Mouse (Mus musculus): ENCODE results near the gene Ly6g6c. TPM values are rescaled to one million over a fixed set of nuclear protein-coding genes. Genes with fewer than 3 reads are reported as not detected.

The Ly6g6c gene
- polyA plus RNA-seq, 1 experiment from 2014 or later = 0.32 TPM

GRCm38 (mm10) chr17:35102299-35102698 lies 37.1 kb downstream of the Ly6g6c start:
- H3K27me3 ChIP-seq (ENCODE audit: insufficient read depth, low read length) = no peaks in the 10 kb centered on the region
- H3K4me3 ChIP-seq (ENCODE audit: low read depth, low read length) = no peak overlapping the region
- no peak for DNase-seq
- TF ChIP-seq EP300 (IDR thresholded peaks at IDR 0.05; ENCODE audit: low read depth) = no peak
- no peak for TF ChIP-seq CTCF (IDR thresholded peaks at IDR 0.05; ENCODE audit: low read depth)
- H3K9me3 ChIP-seq (ENCODE audit: low read length) = no peaks in the 10 kb centered on the region
- H3K4me1 ChIP-seq (ENCODE audit: insufficient read depth) = peaks cover 38% of the 10 kb centered on the region
- 77% methylated on average over 8 of the region's 8 CpGs for WGBS (ENCODE audit: insufficient replicate concordance)
- no peak overlapping the region for H3K27ac ChIP-seq (ENCODE audit: low read depth)
- H3K36me3 ChIP-seq (replicated peaks; ENCODE audit: insufficient read depth, low read length) = peaks cover 43% of the 10 kb centered on the region
- H3K9ac ChIP-seq (replicated peaks) = peak overlapping the region; percentile 34; the same call in 1 of the 2 replicates
- no peak overlapping the region for H3K4me2 ChIP-seq (ENCODE audit: low read depth, low read length)
- ATAC-seq = no peak

- Histone ChIP-seq H3K9ac (replicated peaks) (peak overlapping the region; percentile 26; the same call in 1 of the 2 replicates), H3K27me3 (ENCODE audit: insufficient read depth, low read length) (no peaks in the 10 kb centered on the region), H3K4me1 (ENCODE audit: insufficient read depth) (peaks cover 38% of the 10 kb centered on the region), H3K36me3 (replicated peaks; ENCODE audit: insufficient read depth, low read length) (peaks cover 37% of the 10 kb centered on the region), H3K27ac (ENCODE audit: low read depth) (peak overlapping the region; percentile 48; the same call in 1 of the 2 replicates), H3K4me2 (ENCODE audit: low read depth, low read length) (0 out of 2 replicates have a peak overlapping the region, but pooled peaks have one; percentile 42), H3K9me3 (ENCODE audit: low read length) (no peaks in the 10 kb centered on the region), H3K4me3 (ENCODE audit: low read depth, low read length) (no peak overlapping the region)
- peak; percentile 22 for ATAC-seq
- DNase-seq = peak; percentile 44
- peak; percentile 62 for TF ChIP-seq EP300 (IDR thresholded peaks at IDR 0.05; ENCODE audit: low read depth)
- no peak for TF ChIP-seq CTCF (IDR thresholded peaks at IDR 0.05; ENCODE audit: low read depth)
- WGBS (ENCODE audit: insufficient replicate concordance) = 37% methylated on average over 6 of the region's 6 CpGs
Measured at GRCm38 (mm10) chr17:35103221-35103690, 38.1 kb downstream of the Ly6g6c start.

- Histone ChIP-seq H3K4me1 (ENCODE audit: insufficient read depth) (peaks cover 38% of the 10 kb centered on the region), H3K9ac (replicated peaks) (peak overlapping the region; percentile 26; the same call in 1 of the 2 replicates), H3K27ac (ENCODE audit: low read depth) (peak overlapping the region; percentile 48), H3K27me3 (ENCODE audit: insufficient read depth, low read length) (no peaks in the 10 kb centered on the region), H3K9me3 (ENCODE audit: low read length) (no peaks in the 10 kb centered on the region), H3K4me3 (ENCODE audit: low read depth, low read length) (no peak overlapping the region), H3K4me2 (ENCODE audit: low read depth, low read length) (peak overlapping the region; percentile 42; the same call in 1 of the 2 replicates), H3K36me3 (replicated peaks; ENCODE audit: insufficient read depth, low read length) (peaks cover 29% of the 10 kb centered on the region)
- WGBS (ENCODE audit: insufficient replicate concordance) = 68% methylated on average over 7 of the region's 7 CpGs
- TF ChIP-seq EP300 (IDR thresholded peaks at IDR 0.05; ENCODE audit: low read depth) = no peak
- TF ChIP-seq CTCF (IDR thresholded peaks at IDR 0.05; ENCODE audit: low read depth) = no peak
- ATAC-seq (no peak), DNase-seq (no peak)
Measured at GRCm38 (mm10) chr17:35104079-35104478, 38.9 kb downstream of the Ly6g6c start.

- no peak for DNase-seq
- Histone ChIP-seq H3K27ac (ENCODE audit: low read depth) (peak overlapping the region; percentile 48), H3K9me3 (ENCODE audit: low read length) (no peaks in the 10 kb centered on the region), H3K4me1 (ENCODE audit: insufficient read depth) (peaks cover 38% of the 10 kb centered on the region), H3K9ac (replicated peaks) (no peak overlapping the region; the same call in 1 of the 2 replicates), H3K4me3 (ENCODE audit: low read depth, low read length) (no peak overlapping the region), H3K4me2 (ENCODE audit: low read depth, low read length) (peak overlapping the region; percentile 42; the same call in 1 of the 2 replicates), H3K27me3 (ENCODE audit: insufficient read depth, low read length) (no peaks in the 10 kb centered on the region), H3K36me3 (replicated peaks; ENCODE audit: insufficient read depth, low read length) (peaks cover 25% of the 10 kb centered on the region)
- 52% methylated on average over 6 of the region's 6 CpGs for WGBS (ENCODE audit: insufficient replicate concordance)
- TF ChIP-seq CTCF (IDR thresholded peaks at IDR 0.05; ENCODE audit: low read depth) (no peak), EP300 (IDR thresholded peaks at IDR 0.05; ENCODE audit: low read depth) (peak; percentile 93)
- peak; percentile 85 for ATAC-seq
Measured at GRCm38 (mm10) chr17:35104754-35105153, 39.6 kb downstream of the Ly6g6c start.

- H3K4me1 ChIP-seq (ENCODE audit: insufficient read depth) = peaks cover 38% of the 10 kb centered on the region
Measured at GRCm38 (mm10) chr17:35105740-35106389, 40.7 kb downstream of the Ly6g6c start.

GRCm38 (mm10) chr17:35106522-35106921 lies 41.3 kb downstream of the Ly6g6c start:
- H3K4me2 ChIP-seq (ENCODE audit: low read depth, low read length) = no peak overlapping the region
- H3K27me3 ChIP-seq (ENCODE audit: insufficient read depth, low read length) = no peaks in the 10 kb centered on the region
- peaks cover 10% of the 10 kb centered on the region for H3K36me3 ChIP-seq (replicated peaks; ENCODE audit: insufficient read depth, low read length)
- no peaks in the 10 kb centered on the region for H3K9me3 ChIP-seq (ENCODE audit: low read length)
- TF ChIP-seq CTCF (IDR thresholded peaks at IDR 0.05; ENCODE audit: low read depth) (no peak), EP300 (IDR thresholded peaks at IDR 0.05; ENCODE audit: low read depth) (no peak)
- no peak for DNase-seq
- no peak overlapping the region for H3K27ac ChIP-seq (ENCODE audit: low read depth)
- peaks cover 38% of the 10 kb centered on the region for H3K4me1 ChIP-seq (ENCODE audit: insufficient read depth)
- WGBS (ENCODE audit: insufficient replicate concordance) = 65% methylated on average over 3 of the region's 3 CpGs
- no peak overlapping the region for H3K9ac ChIP-seq (replicated peaks)
- no peak for ATAC-seq
- H3K4me3 ChIP-seq (ENCODE audit: low read depth, low read length) = no peak overlapping the region

More at GRCm38 (mm10) chr17:35105740-35106389, 40.7 kb downstream of the Ly6g6c start:
- Histone ChIP-seq H3K27me3 (ENCODE audit: insufficient read depth, low read length) (no peaks in the 10 kb centered on the region), H3K4me2 (ENCODE audit: low read depth, low read length) (peak overlapping the region; percentile 40; the same call in 1 of the 2 replicates), H3K9me3 (ENCODE audit: low read length) (no peaks in the 10 kb centered on the region), H3K4me3 (ENCODE audit: low read depth, low read length) (no peak overlapping the region), H3K27ac (ENCODE audit: low read depth) (peak overlapping the region; percentile 48; the same call in 1 of the 2 replicates), H3K36me3 (replicated peaks; ENCODE audit: insufficient read depth, low read length) (peaks cover 17% of the 10 kb centered on the region), H3K9ac (replicated peaks) (no peak overlapping the region)
- no peak for TF ChIP-seq EP300 (IDR thresholded peaks at IDR 0.05; ENCODE audit: low read depth)
- TF ChIP-seq CTCF (IDR thresholded peaks at IDR 0.05; ENCODE audit: low read depth) = peak; percentile 79
- no peak for ATAC-seq
- DNase-seq = peak; percentile 53
- WGBS (ENCODE audit: insufficient replicate concordance) = 24% methylated on average over 13 of the region's 13 CpGs

Data from liver, postnatal 0 days (tissue).